In genomic region chr16:21357433-21357832, GRCm38 (mm10) we compare ENCODE assay signal across 15 mouse cellular contexts.
DNase-seq lines count a peak whose midpoint lies in the region; ATAC-seq and TF ChIP-seq lines count a peak whose summit lies in the region.
"Had no signal": no experiment of that assay in that cellular context is flagged by ENCODE, and none has a peak within 500 bp of the region (broad histone marks: within the 10 kb centered on the region; RNA-seq: fewer than 3 reads in every experiment).

No protein-coding gene starts in this region.

- H3K9me3 ChIP-seq in heart, embryonic 16.5 days (replicated peaks; ENCODE audit: control insufficient read depth, low read length) = no peaks in the 10 kb centered on the region
- H3K9me3 ChIP-seq in liver, postnatal 0 days (ENCODE audit: low read length) = no peaks in the 10 kb centered on the region
- H3K9me3 ChIP-seq: G1E; midbrain, embryonic 13.5 days had no signal

- 0 out of 2 replicates have a peak overlapping the region, but pooled peaks have one; percentile 44 for H3K27ac ChIP-seq in heart, embryonic 16.5 days (ENCODE audit: low read length)
- no peak overlapping the region for H3K27ac ChIP-seq in heart, adult 2 months
- peak overlapping the region; percentile 83 for H3K27ac ChIP-seq in bone marrow, adult 2 months (ENCODE audit: control insufficient read depth, insufficient read depth, low read depth, low read length, poor library complexity)
- H3K27ac ChIP-seq in liver, postnatal 0 days (ENCODE audit: low read depth) = peak overlapping the region; percentile 86
- H3K27ac ChIP-seq: midbrain, embryonic 13.5 days had no signal

- no peak for TF ChIP-seq POLR2A in heart, adult 2 months (IDR thresholded peaks at IDR 0.05; ENCODE audit: insufficient read depth, low read depth, low read length)
- TF ChIP-seq POLR2A in bone marrow, adult 2 months (IDR thresholded peaks at IDR 0.05; ENCODE audit: borderline replicate concordance, control insufficient read depth, low read depth, low read length) = no peak

- DNase-seq in heart, adult 2 months = no peak
- peak; percentile 46 for DNase-seq in liver, postnatal 0 days
- DNase-seq in adrenal gland, postnatal 14 days = no peak
- no peak for DNase-seq in kidney, adult 9 months
- DNase-seq: adrenal gland, postnatal 36 days; cerebellum, adult 18-20 months; forebrain, postnatal 0 days; gastrocnemius, postnatal 14 days; kidney, postnatal 4 days had no signal

- peaks cover 15% of the 10 kb centered on the region for H3K4me1 ChIP-seq in heart, embryonic 16.5 days (ENCODE audit: control insufficient read depth, insufficient read depth, low read length)
- H3K4me1 ChIP-seq in heart, adult 2 months (ENCODE audit: control insufficient read depth, insufficient read depth, low read length) = peaks cover 2% of the 10 kb centered on the region; the same call in 1 of the 2 replicates
- H3K4me1 ChIP-seq in bone marrow, adult 2 months (ENCODE audit: control insufficient read depth, insufficient read depth, low read length) = peaks cover 1% of the 10 kb centered on the region; the same call in 1 of the 2 replicates
- H3K4me1 ChIP-seq in liver, postnatal 0 days (ENCODE audit: insufficient read depth) = peaks cover 38% of the 10 kb centered on the region

- no peaks in the 10 kb centered on the region for H3K27me3 ChIP-seq in heart, embryonic 16.5 days (ENCODE audit: control insufficient read depth, insufficient read depth, low read length)
- no peaks in the 10 kb centered on the region for H3K27me3 ChIP-seq in heart, adult 2 months (ENCODE audit: control insufficient read depth, insufficient read depth, low read length)
- no peaks in the 10 kb centered on the region for H3K27me3 ChIP-seq in liver, postnatal 0 days (ENCODE audit: insufficient read depth, low read length)

- TF ChIP-seq CTCF in heart, adult 2 months (IDR thresholded peaks at IDR 0.05) = no peak
- TF ChIP-seq CTCF in bone marrow, adult 2 months (IDR thresholded peaks at IDR 0.05; ENCODE audit: control insufficient read depth, insufficient read depth, low read length) = no peak
- no peak for TF ChIP-seq CTCF in liver, postnatal 0 days (IDR thresholded peaks at IDR 0.05; ENCODE audit: low read depth)

- no peak; the same call in 1 of the 2 replicates for ATAC-seq in heart, embryonic 16.5 days (replicated peaks; ENCODE audit: extremely low read depth, insufficient read depth, low FRiP score)
- ATAC-seq in erythroblast, adult 5-6 weeks (replicated peaks; ENCODE audit: low FRiP score, poor library complexity, severe bottlenecking) = peak; percentile 61
- ATAC-seq in liver, postnatal 0 days = peak; percentile 66
- ATAC-seq: intestine, postnatal 0 days; midbrain, embryonic 13.5 days had no signal

- WGBS in heart, embryonic 16.5 days = 23% methylated on average over 5 of the region's 5 CpGs
- WGBS in heart, adult 2 months = 23% methylated on average over 5 of the region's 5 CpGs
- 57% methylated on average over 5 of the region's 5 CpGs for WGBS in bone marrow, adult 2 months
- 33% methylated on average over 5 of the region's 5 CpGs for WGBS in liver, postnatal 0 days (ENCODE audit: insufficient replicate concordance)

- H3K79me2 ChIP-seq in heart, adult 2 months (replicated peaks; ENCODE audit: control insufficient read depth, insufficient read depth, low read length) = no peaks in the 10 kb centered on the region

- H3K4me2 ChIP-seq in heart, embryonic 16.5 days (ENCODE audit: low read depth, low read length) = no peak overlapping the region
- H3K4me2 ChIP-seq in liver, postnatal 0 days (ENCODE audit: low read depth, low read length) = peak overlapping the region; percentile 61
- H3K4me2 ChIP-seq: midbrain, embryonic 13.5 days had no signal

- intact Hi-C loops in heart, adult 2 months (cut with DNase I) = no loop called here

- H3K9ac ChIP-seq in heart, embryonic 16.5 days (ENCODE audit: low read length) = no peak overlapping the region
- H3K9ac ChIP-seq in heart, adult 2 months (ENCODE audit: low read depth, low read length) = no peak overlapping the region
- H3K9ac ChIP-seq in liver, postnatal 0 days (replicated peaks) = peak overlapping the region; percentile 49; the same call in 1 of the 2 replicates
- H3K9ac ChIP-seq: forebrain, postnatal 0 days; midbrain, embryonic 13.5 days had no signal

- no peak overlapping the region for H3K4me3 ChIP-seq in heart, embryonic 16.5 days (ENCODE audit: low read length)
- H3K4me3 ChIP-seq in heart, adult 2 months = no peak overlapping the region
- no peak overlapping the region for H3K4me3 ChIP-seq in bone marrow, adult 2 months (replicated peaks; ENCODE audit: control insufficient read depth, low read depth, low read length)
- H3K4me3 ChIP-seq in liver, postnatal 0 days (ENCODE audit: low read depth, low read length) = no peak overlapping the region
- H3K4me3 ChIP-seq: midbrain, embryonic 13.5 days had no signal

- TF ChIP-seq EP300 in heart, adult 2 months (IDR thresholded peaks at IDR 0.05; ENCODE audit: insufficient read depth, low read depth, low read length) = no peak
- TF ChIP-seq EP300 in liver, postnatal 0 days (IDR thresholded peaks at IDR 0.05; ENCODE audit: low read depth) = peak; percentile 91

- no peaks in the 10 kb centered on the region for H3K36me3 ChIP-seq in heart, embryonic 16.5 days (ENCODE audit: control insufficient read depth, insufficient read depth)
- H3K36me3 ChIP-seq in heart, adult 2 months (ENCODE audit: control insufficient read depth, insufficient read depth, low read length) = no peaks in the 10 kb centered on the region
- H3K36me3 ChIP-seq in liver, postnatal 0 days (replicated peaks; ENCODE audit: insufficient read depth, low read length) = no peaks in the 10 kb centered on the region
- H3K36me3 ChIP-seq: G1E; midbrain, embryonic 13.5 days had no signal
